Mouse (Mus musculus) midbrain, embryonic 12.5 days (tissue): ENCODE data around the gene Stac3. TPM values are rescaled to one million over a fixed set of nuclear protein-coding genes. Genes with fewer than 3 reads are reported as not detected.
A peak's percentile ranks its signal among the peaks of the same experiment; 100 is the strongest.

ENCODE experiments used
- ATAC-seq: fragments of 200-750 bp; cut with Nextera tagmentation; 2 replicates; pipeline ENCODE4 v1.8.0; 2017; ENCODE audit warnings: low read depth, moderate TSS enrichment, moderate library complexity; ENCODE audit not compliant: low FRiP score
- H3K27ac ChIP-seq: fragments of 300-500 bp; sonication (generic); replicated peaks from 2 replicates; pipeline ENCODE4 v1.5.1; 2016; ENCODE audit warnings: mild to moderate bottlenecking
- H3K27me3 ChIP-seq: fragments of 300-500 bp; sonication (generic); 2 replicates; pipeline ENCODE4 v1.6.1; 2016; ENCODE audit warnings: mild to moderate bottlenecking
- H3K36me3 ChIP-seq: fragments of 300-500 bp; sonication (generic); 2 replicates; pipeline ENCODE4 v1.6.1; 2016
- H3K4me1 ChIP-seq: fragments of 300-500 bp; sonication (generic); 2 replicates; pipeline ENCODE4 v1.6.1; 2016
- H3K4me2 ChIP-seq: fragments of 300-500 bp; sonication (generic); replicated peaks from 2 replicates; pipeline ENCODE4 v1.6.1; 2016; ENCODE audit warnings: mild to moderate bottlenecking, moderate library complexity
- H3K4me3 ChIP-seq: fragments of 300-500 bp; sonication (generic); 2 replicates; pipeline ENCODE4 v1.5.1; 2016; ENCODE audit warnings: mild to moderate bottlenecking
- H3K9ac ChIP-seq: fragments of 300-500 bp; sonication (generic); replicated peaks from 2 replicates; pipeline ENCODE4 v1.6.1; 2016; ENCODE audit warnings: mild to moderate bottlenecking, moderate library complexity
- H3K9me3 ChIP-seq: fragments of 300-500 bp; sonication (generic); 2 replicates; pipeline ENCODE4 v1.6.1; 2016; ENCODE audit warnings: mild to moderate bottlenecking
- WGBS: fragments of 180-500 bp; shearing (Covaris S2); methylation state at CpG from one replicate; pipeline ENCODE4 v1.1.7; 2016; 5-methylcytosine and 5-hydroxymethylcytosine counted together
- polyA plus RNA-seq: library from polyadenylated mRNA; unstranded; fragments of >200 nt; fragmentation: Nextera tagmentation; extraction: Ambion mirVana; gene quantifications from 2 replicates; pipeline ENCODE4 v1.2.1, GENCODE M21; 2016

Gene Stac3
- polyA plus RNA-seq, 1 experiment from 2014 or later, result 1.6 TPM

GRCm38 (mm10) chr10:127519041-127519701 is 17.7 kb downstream of the Stac3 start:
- ATAC-seq, result no peak
- H3K27ac ChIP-seq, result no peak overlapping the region
- WGBS, result 95% methylated on average over 26 of the region's 26 CpGs
- H3K36me3 ChIP-seq, result peaks cover 25% of the 10 kb centered on the region
- peaks cover 51% of the 10 kb centered on the region for H3K4me1 ChIP-seq
- H3K9me3 ChIP-seq, result 0 out of 2 replicates have a peak, but pooled peaks cover 3% of the 10 kb centered on the region
- H3K4me3 ChIP-seq, result no peak overlapping the region
- H3K9ac ChIP-seq, result no peak overlapping the region
- H3K4me2 ChIP-seq, result no peak overlapping the region
- peaks cover 75% of the 10 kb centered on the region for H3K27me3 ChIP-seq

DNA sequence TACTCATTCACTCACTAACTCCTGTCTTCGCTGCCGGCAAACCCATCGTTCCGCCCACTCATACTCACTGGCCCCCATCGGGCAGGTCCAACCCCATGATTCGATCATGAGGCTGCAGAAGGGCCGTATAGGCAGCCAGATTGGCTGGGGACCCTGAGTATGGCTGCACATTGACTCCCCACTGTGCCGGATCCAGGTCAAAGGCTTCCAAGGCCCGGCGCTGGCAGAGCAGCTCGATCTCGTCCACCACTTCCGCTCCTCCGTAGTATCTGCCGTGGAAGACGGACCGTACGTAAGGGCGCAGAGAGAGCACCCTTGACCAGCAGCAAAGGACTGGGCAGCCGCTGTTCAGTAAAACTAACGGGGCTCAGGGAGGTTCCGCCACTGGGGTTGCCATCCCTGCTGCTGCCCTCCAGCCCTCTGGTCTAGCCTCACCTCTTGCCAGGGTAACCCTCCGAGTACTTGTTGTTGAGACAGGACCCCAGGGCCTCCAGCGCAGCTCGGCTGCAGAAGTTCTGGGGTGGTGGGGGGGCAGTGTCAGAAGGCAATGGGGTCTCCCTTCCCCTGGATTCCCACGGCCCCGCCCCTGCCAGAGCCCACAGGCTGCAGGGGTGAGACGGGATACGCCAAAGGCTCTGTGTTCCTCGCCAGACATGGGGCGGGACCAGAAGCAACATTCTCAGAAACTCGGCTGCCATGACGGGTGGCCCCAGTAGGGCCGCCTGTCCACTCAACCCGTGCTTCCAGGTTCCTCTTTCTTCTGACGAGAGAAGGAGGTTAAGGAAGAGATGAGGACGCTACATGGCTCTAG is 18.6 kb downstream of the Stac3 start:
- peaks cover 51% of the 10 kb centered on the region for H3K4me1 ChIP-seq
- ATAC-seq, result no peak
- peaks cover 25% of the 10 kb centered on the region for H3K36me3 ChIP-seq
- H3K9ac ChIP-seq, result no peak overlapping the region
- H3K27ac ChIP-seq, result no peak overlapping the region
- H3K9me3 ChIP-seq, result 0 out of 2 replicates have a peak, but pooled peaks cover 3% of the 10 kb centered on the region
- peaks cover 75% of the 10 kb centered on the region for H3K27me3 ChIP-seq
- H3K4me3 ChIP-seq, result no peak overlapping the region
- H3K4me2 ChIP-seq, result 0 out of 2 replicates have a peak overlapping the region, but pooled peaks have one; percentile 78
- WGBS, result 91% methylated on average over 37 of the region's 37 CpGs

- Histone ChIP-seq H3K9me3 (0 out of 2 replicates have a peak, but pooled peaks cover 3% of the 10 kb centered on the region), H3K4me3 (peak overlapping the region; percentile 54), H3K4me2 (peak overlapping the region; percentile 78), H3K9ac (peak overlapping the region; percentile 59; the same call in 1 of the 2 replicates), H3K27me3 (peaks cover 75% of the 10 kb centered on the region), H3K36me3 (peaks cover 25% of the 10 kb centered on the region), H3K4me1 (peaks cover 51% of the 10 kb centered on the region), H3K27ac (0 out of 2 replicates have a peak overlapping the region, but pooled peaks have one; percentile 35)
- 84% methylated on average over 20 of the region's 20 CpGs for whole genome bisulfite sequencing
- ATAC-seq, result no peak
Observed at GRCm38 (mm10) chr10:127520714-127521357, 19.4 kb downstream of the Stac3 start.

GRCm38 (mm10) chr10:127521611-127522080 is 20.2 kb downstream of the Stac3 start:
- Histone ChIP-seq H3K9me3 (0 out of 2 replicates have a peak, but pooled peaks cover 3% of the 10 kb centered on the region), H3K9ac (peak overlapping the region; percentile 59), H3K4me1 (peaks cover 51% of the 10 kb centered on the region), H3K4me3 (peak overlapping the region; percentile 54), H3K4me2 (peak overlapping the region; percentile 78), H3K36me3 (peaks cover 25% of the 10 kb centered on the region), H3K27me3 (peaks cover 75% of the 10 kb centered on the region), H3K27ac (no peak overlapping the region)
- 12% methylated on average over 12 of the region's 12 CpGs for WGBS
- ATAC-seq, result no peak

DNA sequence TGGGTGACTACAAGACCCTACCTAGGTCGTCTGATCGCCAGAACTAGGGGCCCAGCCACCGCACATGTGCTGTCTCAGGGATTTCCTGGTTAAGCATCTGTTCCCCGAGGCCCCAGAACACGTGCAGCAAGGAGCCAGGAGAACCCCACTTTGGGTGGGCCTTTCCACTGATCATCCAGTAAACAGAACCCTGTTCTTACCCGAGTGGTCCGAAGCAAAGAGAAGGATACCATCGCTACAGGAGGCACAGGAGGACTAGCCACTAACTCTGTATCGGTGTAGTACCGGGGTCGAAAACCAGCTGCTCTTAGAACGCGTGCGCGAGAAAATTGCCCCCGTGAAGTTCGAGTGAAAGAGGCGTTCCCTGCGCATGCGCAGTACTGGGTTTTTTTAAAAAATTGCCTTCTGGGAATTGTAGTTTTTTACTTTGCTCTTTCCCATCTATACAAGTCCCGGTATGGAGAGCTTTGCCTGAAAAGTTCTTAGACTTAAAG is 20.6 kb downstream of the Stac3 start, which contains the start of gene Shmt2:
TSS of gene Shmt2 (minus strand) at position 357 of the 494 bp plus-strand sequence.
- under 1% methylated on average over 21 of the region's 21 CpGs for WGBS
- Histone ChIP-seq H3K27me3 (peaks cover 75% of the 10 kb centered on the region), H3K36me3 (peaks cover 25% of the 10 kb centered on the region), H3K27ac (no peak within 1 kb of the TSS), H3K4me2 (peak within 1 kb of the TSS; percentile 78), H3K9ac (peak within 1 kb of the TSS; percentile 59), H3K4me3 (peak within 1 kb of the TSS; percentile 54), H3K4me1 (peaks cover 51% of the 10 kb centered on the region), H3K9me3 (0 out of 2 replicates have a peak, but pooled peaks cover 3% of the 10 kb centered on the region)
- peak; percentile 64 for ATAC-seq

- H3K4me1 ChIP-seq, result peaks cover 69% of the 10 kb centered on the region
Observed at GRCm38 (mm10) chr10:127524646-127525255, 23.3 kb downstream of the Stac3 start.

GRCm38 (mm10) chr10:127526048-127526447 is 24.6 kb downstream of the Stac3 start:
- Histone ChIP-seq H3K4me3 (peak overlapping the region; percentile 22), H3K4me1 (peaks cover 77% of the 10 kb centered on the region), H3K36me3 (no peaks in the 10 kb centered on the region), H3K27ac (no peak overlapping the region), H3K4me2 (peak overlapping the region; percentile 69), H3K9me3 (no peaks in the 10 kb centered on the region), H3K27me3 (peaks cover 84% of the 10 kb centered on the region), H3K9ac (no peak overlapping the region)
- ATAC-seq, result no peak
- 1% methylated on average over 26 of the region's 26 CpGs for WGBS

More at GRCm38 (mm10) chr10:127524646-127525255, 23.3 kb downstream of the Stac3 start:
- Histone ChIP-seq H3K4me3 (no peak overlapping the region), H3K36me3 (0 out of 2 replicates have a peak, but pooled peaks cover 5% of the 10 kb centered on the region), H3K9ac (no peak overlapping the region), H3K9me3 (0 out of 2 replicates have a peak, but pooled peaks cover 3% of the 10 kb centered on the region), H3K27me3 (peaks cover 80% of the 10 kb centered on the region), H3K27ac (peak overlapping the region; percentile 43; the same call in 1 of the 2 replicates), H3K4me2 (peak overlapping the region; percentile 23)
- WGBS, result 1% methylated on average over 23 of the region's 23 CpGs
- ATAC-seq, result no peak

DNA sequence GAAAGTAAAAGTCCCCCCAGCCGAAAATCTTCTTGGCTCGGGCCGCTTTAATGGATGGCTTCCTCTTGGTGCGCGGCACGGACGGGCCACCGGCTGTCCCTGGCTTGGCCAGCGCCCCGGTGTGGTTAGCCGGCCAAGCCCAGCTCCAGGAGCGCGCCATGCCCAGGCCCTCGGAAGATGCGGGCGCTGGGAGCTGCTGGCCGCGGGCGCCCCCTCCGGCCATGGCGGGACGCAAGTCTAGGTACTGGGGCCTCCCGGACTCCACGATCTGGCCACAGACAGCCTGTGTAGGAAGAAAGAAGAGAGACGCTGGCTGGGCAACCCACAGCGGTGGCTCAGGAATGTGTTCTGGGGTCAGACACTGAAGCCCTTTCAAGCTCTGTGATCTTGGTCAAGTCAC is 25.2 kb downstream of the Stac3 start:
- ATAC-seq, result peak; percentile 10; the same call in 1 of the 2 replicates
- Histone ChIP-seq H3K27ac (peak overlapping the region; percentile 66), H3K9me3 (no peaks in the 10 kb centered on the region), H3K4me2 (peak overlapping the region; percentile 69), H3K9ac (no peak overlapping the region; the same call in 1 of the 2 replicates), H3K27me3 (peaks cover 90% of the 10 kb centered on the region), H3K4me3 (peak overlapping the region; percentile 22), H3K4me1 (peaks cover 76% of the 10 kb centered on the region), H3K36me3 (no peaks in the 10 kb centered on the region)
- under 1% methylated on average over 26 of the region's 26 CpGs for WGBS

DNA sequence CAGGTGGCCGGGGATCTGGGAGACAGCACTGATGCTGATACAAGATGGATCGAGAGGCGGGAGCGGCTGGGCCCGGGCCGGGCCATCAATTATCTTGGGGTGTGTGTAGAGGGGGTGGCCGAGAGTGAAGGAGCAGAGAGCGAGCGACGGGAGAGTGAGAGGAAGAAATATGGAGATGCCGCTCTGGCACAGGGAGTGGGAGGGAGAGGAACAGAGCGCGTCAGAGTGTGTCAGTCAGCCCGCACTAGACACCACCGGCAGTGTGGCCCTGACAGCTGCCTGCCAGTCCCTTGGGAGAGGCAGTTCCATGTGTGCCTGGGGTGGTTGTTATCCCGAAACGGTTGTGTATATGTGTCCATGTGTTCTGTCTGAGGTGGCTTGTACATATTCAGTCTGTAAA is 26.0 kb downstream of the Stac3 start:
- Histone ChIP-seq H3K4me3 (peak overlapping the region; percentile 22), H3K27me3 (peaks cover 98% of the 10 kb centered on the region), H3K9ac (no peak overlapping the region), H3K4me2 (peak overlapping the region; percentile 69), H3K9me3 (no peaks in the 10 kb centered on the region), H3K36me3 (no peaks in the 10 kb centered on the region), H3K27ac (peak overlapping the region; percentile 66), H3K4me1 (peaks cover 80% of the 10 kb centered on the region)
- 2% methylated on average over 17 of the region's 17 CpGs for WGBS
- peak; percentile 20; the same call in 1 of the 2 replicates for ATAC-seq

GRCm38 (mm10) chr10:127530945-127531344 is 29.5 kb downstream of the Stac3 start:
- peaks cover 100% of the 10 kb centered on the region for H3K27me3 ChIP-seq
- H3K4me3 ChIP-seq, result peak overlapping the region; percentile 52
- H3K4me2 ChIP-seq, result peak overlapping the region; percentile 69
- ATAC-seq, result 0 out of 2 replicates have a peak, but pooled peaks have one; percentile 21
- H3K9me3 ChIP-seq, result no peaks in the 10 kb centered on the region
- H3K4me1 ChIP-seq, result peaks cover 87% of the 10 kb centered on the region
- H3K36me3 ChIP-seq, result no peaks in the 10 kb centered on the region
- H3K9ac ChIP-seq, result peak overlapping the region; percentile 46; the same call in 1 of the 2 replicates
- WGBS, result 0% methylated on average over 20 of the region's 25 CpGs
- peak overlapping the region; percentile 69 for H3K27ac ChIP-seq
